Mouse (Mus musculus) midbrain, postnatal 0 days (tissue): ENCODE measurements around the gene Fam198b. TPM values are rescaled to one million over a fixed set of nuclear protein-coding genes. Genes with fewer than 3 reads are reported as not detected.
A peak's percentile ranks its signal among the peaks of the same experiment; 100 is the strongest.

ENCODE experiments used
- ATAC-seq: fragments of 200-750 bp; cut with Nextera tagmentation; 2 replicates; pipeline ENCODE4 v1.8.0; 2017; ENCODE audit warnings: moderate number of reproducible peaks, mild to moderate bottlenecking, moderate TSS enrichment, moderate library complexity; ENCODE audit not compliant: low FRiP score
- DNase-seq: peaks from one replicate; pipeline ENCODE4 v3.0.0-alpha.2; 2015; ENCODE audit warnings: low spot score
- H3K27ac ChIP-seq: fragments of 300-500 bp; sonication (generic); 2 replicates; pipeline ENCODE4 v1.5.1; 2014; ENCODE audit warnings: low read depth, mild to moderate bottlenecking, low read length, mixed read lengths
- H3K27me3 ChIP-seq: fragments of 300-500 bp; sonication (generic); 2 replicates; pipeline ENCODE4 v1.6.1; 2014; ENCODE audit warnings: low read length, control low read depth, mixed read lengths; ENCODE audit not compliant: insufficient read depth
- H3K36me3 ChIP-seq: fragments of 300-500 bp; sonication (generic); 2 replicates; pipeline ENCODE4 v1.6.1; 2014; ENCODE audit warnings: low read length, control low read depth, mixed read lengths; ENCODE audit not compliant: insufficient read depth
- H3K4me1 ChIP-seq: fragments of 300-500 bp; sonication (generic); 2 replicates; pipeline ENCODE4 v1.6.1; 2014; ENCODE audit warnings: mild to moderate bottlenecking, control low read depth, antibody characterized with exemption, low read length, mixed read lengths; ENCODE audit not compliant: insufficient read depth
- H3K4me2 ChIP-seq: fragments of 300-500 bp; sonication (generic); 2 replicates; pipeline ENCODE4 v1.6.1; 2014; ENCODE audit warnings: low read depth, mild to moderate bottlenecking, low read length, mixed read lengths; ENCODE audit not compliant: poor library complexity, severe bottlenecking
- H3K4me3 ChIP-seq: fragments of 300-500 bp; sonication (generic); 2 replicates; pipeline ENCODE4 v1.5.1; 2014; ENCODE audit warnings: low read depth, mild to moderate bottlenecking, low read length, moderate library complexity
- H3K9ac ChIP-seq: fragments of 300-500 bp; sonication (generic); replicated peaks from 2 replicates; pipeline ENCODE4 v1.6.1; 2014; ENCODE audit warnings: mild to moderate bottlenecking, low read length, moderate library complexity, mixed read lengths; ENCODE audit not compliant: poor library complexity, severe bottlenecking
- H3K9me3 ChIP-seq: fragments of 300-500 bp; sonication (generic); 2 replicates; pipeline ENCODE4 v1.6.1; 2016; ENCODE audit warnings: low read length, control low read depth
- CTCF ChIP-seq: IDR thresholded peaks from 2 replicates; pipeline ENCODE4 v1.5.1; 2016; ENCODE audit warnings: antibody characterized with exemption, mild to moderate bottlenecking
- WGBS: fragments of 180-500 bp; shearing (Covaris S2); extraction: QIAGEN DNeasy Blood & Tissue Kit; methylation state at CpG from one replicate; pipeline ENCODE4 v1.1.7; 2014; 5-methylcytosine and 5-hydroxymethylcytosine counted together
- polyA plus RNA-seq: library from polyadenylated mRNA; unstranded; fragments of >200 nt; fragmentation: Nextera tagmentation; extraction: Ambion mirVana; gene quantifications from 2 replicates; pipeline ENCODE4 v1.2.1, GENCODE M21; 2015
- total RNA-seq: library from RNA; depleted of rRNA; stranded (reverse); fragments of >200 nt; gene quantifications from 2 replicates; pipeline ENCODE4 v1.2.3, GENCODE M21; 2014

The Fam198b gene
- total and polyA plus RNA-seq, 2 experiments from 2014 or later, result 0.65 to 1.3 TPM

DNA sequence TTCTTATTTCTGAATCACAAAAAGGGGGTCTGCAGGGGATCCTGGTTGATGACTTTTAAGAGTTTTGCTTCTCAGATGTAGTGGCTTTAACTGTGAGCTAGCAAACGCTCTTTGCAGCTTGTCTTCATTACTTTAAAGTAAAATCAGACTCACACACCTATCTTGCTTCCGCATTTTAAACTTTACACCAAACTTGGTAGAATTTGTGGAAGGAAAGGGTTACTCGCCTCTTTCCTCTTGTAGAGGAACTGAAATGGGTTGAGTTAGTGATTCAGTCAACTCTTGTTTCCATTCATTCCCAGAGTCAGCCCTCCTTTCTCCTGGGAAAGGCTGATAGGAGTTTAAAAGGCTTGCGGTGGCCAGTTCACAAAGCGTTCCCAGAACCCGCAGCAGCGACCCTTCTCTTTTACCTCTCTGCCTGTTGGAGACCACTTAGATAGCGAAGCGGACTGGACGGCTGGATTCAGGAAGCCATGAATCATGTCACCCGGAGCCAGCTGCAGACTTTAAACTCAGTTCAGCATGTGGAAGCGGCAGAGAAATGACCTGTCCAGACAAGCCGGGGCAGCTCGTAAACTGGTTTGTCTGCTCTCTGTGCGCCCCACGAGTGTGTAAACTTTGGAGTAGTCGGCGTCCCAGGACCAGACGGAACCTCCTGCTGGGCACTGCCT lies 1.5 kb downstream of the Fam198b start:
- 80% methylated on average over 19 of the region's 19 CpGs for WGBS
- Histone ChIP-seq H3K36me3 (no peaks in the 10 kb centered on the region), H3K4me3 (no peak overlapping the region), H3K4me1 (no peaks in the 10 kb centered on the region; the same call in 1 of the 2 replicates), H3K27me3 (no peaks in the 10 kb centered on the region), H3K4me2 (no peak overlapping the region), H3K27ac (no peak overlapping the region), H3K9ac (no peak overlapping the region), H3K9me3 (no peaks in the 10 kb centered on the region)
- no peak for TF ChIP-seq CTCF
- ATAC-seq, result no peak
- no peak for DNase-seq

DNA sequence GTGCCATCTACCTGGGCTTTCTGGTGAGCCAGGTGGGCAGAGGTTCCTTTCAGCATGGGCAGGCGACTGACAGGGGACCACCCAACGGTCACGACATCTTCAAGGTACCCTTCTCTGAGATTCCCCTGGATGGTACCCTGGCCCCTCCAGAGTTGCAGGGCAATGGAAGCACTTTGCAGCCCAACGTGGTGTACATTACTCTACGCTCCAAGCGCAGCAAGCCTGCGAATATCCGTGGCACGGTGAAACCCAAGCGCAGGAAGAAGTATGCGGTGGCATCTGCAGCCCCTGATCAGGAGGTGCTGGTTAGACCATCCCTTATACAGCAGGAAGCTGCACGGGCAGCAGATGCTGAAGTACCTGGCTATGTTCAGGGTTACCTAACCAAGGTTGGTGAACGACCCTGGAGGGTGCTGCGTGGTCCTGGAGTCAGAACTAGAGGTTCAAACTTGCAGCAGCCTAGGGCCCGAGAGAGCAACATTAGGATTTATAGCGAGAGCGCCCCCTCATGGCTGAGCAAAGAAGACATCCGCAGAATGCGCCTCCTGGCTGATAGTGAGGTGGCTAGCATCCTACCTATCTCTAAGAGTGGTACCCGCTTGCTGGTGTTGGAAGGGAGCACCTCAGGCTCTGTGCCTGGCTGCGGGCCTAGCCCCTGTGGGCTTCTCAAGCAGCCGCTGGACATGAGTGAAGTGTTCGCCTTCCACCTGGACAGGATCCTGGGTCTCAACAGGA lies 2.2 kb downstream of the Fam198b start:
- no peaks in the 10 kb centered on the region for H3K27me3 ChIP-seq
- H3K27ac ChIP-seq, result peak overlapping the region; percentile 59
- H3K9me3 ChIP-seq, result no peaks in the 10 kb centered on the region
- no peak overlapping the region for H3K4me3 ChIP-seq
- peak overlapping the region; percentile 8; the same call in 1 of the 2 replicates for H3K9ac ChIP-seq
- no peak for ATAC-seq
- no peaks in the 10 kb centered on the region for H3K36me3 ChIP-seq
- peak overlapping the region; percentile 4; the same call in 1 of the 2 replicates for H3K4me2 ChIP-seq
- no peaks in the 10 kb centered on the region; the same call in 1 of the 2 replicates for H3K4me1 ChIP-seq
- WGBS, result 91% methylated on average over 23 of the region's 23 CpGs
- DNase-seq, result no peak
- peak; percentile 53 for TF ChIP-seq CTCF

DNA sequence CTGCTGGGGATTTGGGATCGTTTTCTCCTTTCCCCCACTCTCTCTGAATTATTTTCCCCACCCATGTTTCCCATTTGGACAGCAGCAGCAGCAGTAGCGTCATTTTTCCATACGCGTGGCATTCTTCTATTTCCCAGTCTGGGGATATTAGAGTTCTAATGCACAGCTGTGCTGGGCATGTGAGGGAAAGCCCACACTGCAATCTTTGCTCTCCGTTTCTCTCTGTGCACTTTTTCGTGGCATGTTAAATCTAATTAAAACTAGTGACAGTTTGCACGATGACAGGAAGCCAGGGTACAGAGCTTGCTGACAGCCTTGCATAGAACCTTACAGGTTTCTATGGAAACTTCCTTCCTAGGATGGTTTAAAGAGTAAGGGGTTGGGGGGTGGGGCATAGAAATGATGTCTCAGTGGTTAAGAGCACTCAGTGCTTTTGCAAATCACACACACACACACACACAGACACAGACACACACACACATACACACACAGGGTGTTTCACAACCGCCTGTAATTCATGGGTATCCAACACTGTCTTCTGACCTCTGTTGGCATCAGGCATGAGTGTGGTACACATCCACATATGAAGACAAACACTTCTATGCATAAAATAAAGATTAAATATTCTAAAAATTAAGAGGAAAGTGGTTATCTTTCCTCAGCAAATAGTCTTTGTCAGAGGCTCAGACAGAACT lies 3.0 kb downstream of the Fam198b start:
- peak; percentile 33 for DNase-seq
- H3K27ac ChIP-seq, result peak overlapping the region; percentile 59
- peak; percentile 66 for ATAC-seq
- no peaks in the 10 kb centered on the region for H3K27me3 ChIP-seq
- TF ChIP-seq CTCF, result no peak
- H3K4me1 ChIP-seq, result no peaks in the 10 kb centered on the region; the same call in 1 of the 2 replicates
- H3K4me3 ChIP-seq, result no peak overlapping the region
- WGBS, result 36% methylated on average over 8 of the region's 8 CpGs
- no peaks in the 10 kb centered on the region for H3K36me3 ChIP-seq
- peak overlapping the region; percentile 4; the same call in 1 of the 2 replicates for H3K4me2 ChIP-seq
- no peaks in the 10 kb centered on the region for H3K9me3 ChIP-seq
- H3K9ac ChIP-seq, result peak overlapping the region; percentile 8; the same call in 1 of the 2 replicates

DNA sequence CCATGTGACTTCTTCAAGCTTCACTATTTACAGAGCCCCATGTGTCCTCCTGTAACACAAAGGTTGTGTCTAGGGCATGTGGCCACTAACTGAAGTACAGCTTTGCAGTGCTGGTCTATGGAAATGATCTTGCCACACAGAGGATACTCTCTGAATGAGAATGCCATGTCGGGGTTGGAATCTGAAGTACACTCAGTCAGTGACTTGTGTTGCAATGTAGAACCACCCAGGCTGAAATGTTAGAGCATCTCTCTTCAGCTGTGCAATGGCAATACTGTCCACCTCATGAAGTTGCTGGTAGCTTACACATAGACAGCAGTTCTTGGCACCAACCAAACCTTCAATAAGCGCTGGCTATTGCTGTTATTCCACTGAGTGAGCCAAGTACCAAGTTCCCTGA lies 3.6 kb downstream of the Fam198b start:
- 84% methylated on average over 2 of the region's 2 CpGs for WGBS
- Histone ChIP-seq H3K36me3 (no peaks in the 10 kb centered on the region), H3K4me3 (no peak overlapping the region), H3K9me3 (no peaks in the 10 kb centered on the region), H3K9ac (no peak overlapping the region), H3K27me3 (no peaks in the 10 kb centered on the region), H3K4me2 (no peak overlapping the region), H3K27ac (no peak overlapping the region), H3K4me1 (no peaks in the 10 kb centered on the region; the same call in 1 of the 2 replicates)
- 0 out of 2 replicates have a peak, but pooled peaks have one; percentile 23 for ATAC-seq
- TF ChIP-seq CTCF, result no peak
- DNase-seq, result no peak

DNA sequence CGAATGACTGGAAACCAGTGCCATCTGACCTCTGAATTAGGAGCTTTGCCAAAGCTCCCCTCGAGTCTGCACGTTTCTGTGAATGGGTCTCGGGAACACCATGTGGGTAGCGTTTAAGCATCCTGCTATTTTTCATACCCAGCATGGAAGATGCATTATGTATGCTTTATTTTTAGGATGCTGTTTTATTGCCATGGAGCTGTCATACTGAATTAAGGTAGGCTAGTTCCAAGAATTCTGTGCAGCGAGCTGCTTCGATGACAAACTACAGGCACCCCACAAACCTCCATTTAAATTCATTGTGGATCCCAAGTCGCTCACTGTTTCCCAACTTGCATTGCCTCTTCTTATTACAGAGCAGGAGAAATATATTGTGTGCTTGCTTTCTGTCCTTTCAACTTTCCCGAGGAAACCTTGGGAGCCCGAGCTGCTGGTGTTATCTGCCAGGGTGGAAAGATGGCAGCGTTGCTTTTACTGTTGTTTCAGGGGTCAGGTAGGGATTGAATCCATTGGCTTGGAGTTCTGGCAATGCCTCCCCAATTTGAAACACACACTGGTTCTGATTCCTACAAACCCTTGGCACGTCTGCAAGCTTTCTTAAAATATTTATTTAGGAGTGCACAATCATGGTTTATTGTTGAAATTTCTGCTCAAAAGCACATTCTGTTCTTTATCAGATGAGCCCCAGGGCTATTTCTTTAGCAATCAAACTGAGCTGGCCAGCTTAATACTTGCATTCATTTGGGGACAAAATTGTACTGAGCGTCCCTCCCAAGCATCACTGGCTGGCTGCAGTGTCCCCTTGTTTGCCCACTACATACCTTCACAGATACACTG lies 13.4 kb downstream of the Fam198b start:
- Histone ChIP-seq H3K9ac (no peak overlapping the region), H3K9me3 (no peaks in the 10 kb centered on the region), H3K36me3 (no peaks in the 10 kb centered on the region), H3K4me2 (no peak overlapping the region), H3K27me3 (no peaks in the 10 kb centered on the region), H3K4me3 (no peak overlapping the region), H3K4me1 (peaks cover 6% of the 10 kb centered on the region; the same call in 1 of the 2 replicates), H3K27ac (no peak overlapping the region)
- WGBS, result 55% methylated on average over 13 of the region's 13 CpGs
- no peak for TF ChIP-seq CTCF
- DNase-seq (peak; percentile 28), ATAC-seq (no peak)
